Mouse (Mus musculus) embryo, embryonic 10.5 days (tissue): ENCODE measurements at regions not wholly inside any gene's neighbourhood (a gene's known extent, or its start where the extent isn't known, plus 50 kb on each side); places are given as distances from the start of the nearest gene placed in this dataset.

ENCODE experiments used
- DNase-seq: peaks from one replicate; pipeline ENCODE4 v3.0.0-alpha.2; 2015; ENCODE audit warnings: low spot score

- DNase-seq, result peak; percentile 68
These were observed 80.3 kb upstream of the Igfbp7 start for GRCm38 (mm10) chr5:77487837-77488827.

DNA sequence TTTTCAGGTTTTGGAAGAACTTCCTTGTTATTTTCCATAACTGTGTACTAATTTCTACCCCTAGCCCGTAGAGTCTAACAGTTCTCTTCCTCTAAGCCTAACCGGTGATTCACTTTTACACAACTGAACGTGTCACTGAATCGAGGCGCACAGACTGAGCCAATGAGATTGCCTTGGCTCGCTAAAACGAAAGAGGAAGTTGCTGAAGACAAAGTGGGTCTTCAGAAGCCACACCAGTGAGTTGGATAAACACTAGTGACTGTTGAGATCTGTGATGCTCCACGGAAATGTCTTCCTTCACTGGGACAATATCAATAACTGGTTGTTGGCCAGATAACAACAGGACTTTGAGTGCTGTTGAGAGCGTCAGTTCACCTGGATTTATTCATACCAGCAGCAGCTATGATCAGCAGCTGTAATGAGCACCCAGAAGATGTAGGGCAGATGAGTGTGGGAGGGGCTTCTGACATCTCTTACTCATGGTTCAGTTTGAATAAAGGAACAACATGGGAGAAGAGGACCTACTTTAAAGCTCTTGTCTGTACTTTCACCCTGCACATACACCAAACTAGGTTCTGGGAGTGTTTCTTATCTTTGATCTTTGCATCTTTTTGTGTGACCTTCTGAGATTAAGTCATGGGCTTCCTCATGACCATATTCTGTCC lies 75.3 kb upstream of the Igfbp7 start:
- no peak for DNase-seq

GRCm38 (mm10) chr5:77481811-77482210 lies 74.0 kb upstream of the Igfbp7 start:
- DNase-seq, result no peak

DNA sequence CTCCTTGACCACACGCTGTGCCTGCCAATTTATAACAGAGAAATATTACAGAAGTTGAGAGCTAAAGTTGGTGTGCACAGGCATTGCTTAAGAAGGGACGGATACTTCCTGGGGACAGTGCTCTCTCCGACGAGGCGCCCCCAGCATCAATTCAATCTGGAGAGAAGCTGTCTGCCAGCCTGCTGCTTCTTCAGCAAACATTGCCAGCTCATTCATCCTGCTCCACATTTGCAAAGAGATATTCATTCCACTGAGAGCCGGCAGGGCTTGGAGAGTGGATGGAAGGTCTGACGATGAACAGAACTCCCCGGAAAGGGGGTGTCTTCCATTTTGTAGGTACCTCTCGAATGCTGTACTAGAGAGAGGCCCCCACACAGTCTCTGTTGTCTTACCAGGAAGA lies 70.0 kb upstream of the Igfbp7 start:
- no peak for DNase-seq

DNA sequence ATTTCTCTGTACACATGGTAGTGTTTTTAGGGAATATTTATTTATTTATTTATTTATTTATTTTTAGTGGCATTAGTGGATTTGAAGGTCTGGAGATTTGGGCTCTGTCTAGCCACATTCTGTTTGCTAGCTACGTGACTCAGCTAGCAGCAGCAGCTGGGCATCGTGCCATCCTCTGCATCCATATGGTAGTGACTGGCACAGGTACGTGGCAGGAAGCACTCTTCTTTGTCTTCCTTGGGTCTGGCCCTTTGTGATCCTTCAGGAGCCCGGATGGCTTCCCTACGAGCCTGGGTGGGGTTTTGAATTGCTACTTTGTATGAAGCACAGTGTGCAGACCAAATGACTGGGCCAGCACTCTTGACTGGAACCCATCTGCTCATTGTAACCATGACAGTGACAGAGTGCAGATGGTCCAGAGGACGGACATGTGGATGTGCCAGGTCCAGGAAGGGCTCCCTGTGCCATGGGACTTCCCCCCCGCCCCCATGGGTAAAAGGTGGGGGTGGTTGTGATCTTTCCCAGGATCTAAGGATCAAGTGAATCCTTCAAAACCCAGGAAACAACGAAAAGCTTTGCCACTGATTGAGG lies 66.2 kb upstream of the Igfbp7 start:
- no peak for DNase-seq

DNA sequence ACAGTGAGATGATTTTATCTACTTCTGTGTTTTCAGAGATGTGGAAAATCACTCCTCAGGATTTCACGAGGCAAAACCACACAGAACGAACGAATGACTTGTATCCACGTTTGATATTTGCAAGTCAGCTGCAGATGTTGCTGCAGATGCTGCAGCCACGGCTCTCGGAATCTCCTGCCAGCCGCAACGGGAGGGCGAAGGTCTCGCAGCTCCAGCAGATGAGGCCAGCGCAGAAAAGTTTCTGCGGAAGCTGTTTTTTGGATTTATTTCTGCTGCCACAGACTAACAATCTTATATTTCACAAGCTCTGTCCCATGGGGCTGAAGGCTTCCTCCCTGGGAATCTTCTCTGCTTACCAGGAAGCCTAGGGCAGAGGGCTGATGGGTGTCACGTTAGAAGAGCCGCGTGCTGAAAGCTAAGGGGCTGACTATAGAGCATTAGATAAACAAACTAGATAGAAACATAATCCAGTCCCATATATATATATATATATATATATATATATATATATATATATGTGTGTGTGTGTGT lies 61.5 kb upstream of the Igfbp7 start:
- DNase-seq, result no peak

DNA sequence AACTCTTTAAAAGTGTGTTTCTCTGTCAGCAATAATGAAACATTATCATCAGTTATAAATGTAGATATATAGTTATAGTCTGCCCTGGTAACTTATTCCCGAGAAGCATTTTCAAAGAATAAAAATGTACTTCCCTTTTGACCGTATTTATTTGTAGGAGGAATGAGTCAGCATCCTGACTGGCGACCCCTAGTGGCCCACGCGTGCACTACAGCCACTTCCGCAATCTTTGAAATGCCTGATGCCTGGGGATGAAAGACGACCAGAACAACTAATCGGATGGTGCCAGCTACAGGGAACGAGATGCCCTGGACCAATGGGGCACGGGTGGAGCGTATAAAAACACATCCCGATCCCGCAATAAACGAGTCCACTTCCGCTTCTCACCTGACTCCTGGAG lies 60.6 kb upstream of the Igfbp7 start:
- peak; percentile 48 for DNase-seq

- DNase-seq, result peak; percentile 72
These were observed 57.2 kb upstream of the Igfbp7 start for GRCm38 (mm10) chr5:77464851-77465548.

- DNase-seq, result peak; percentile 96
These were observed 52.3 kb upstream of the Igfbp7 start for GRCm38 (mm10) chr5:77459896-77460717.
